Mouse (Mus musculus): ENCODE data around the gene Ddx52.

- TF ChIP-seq TAL1 (IDR thresholded peaks at IDR 0.05; ENCODE audit: low read length): no peak
- no peak for TF ChIP-seq GATA1 (IDR thresholded peaks at IDR 0.05; ENCODE audit: low read length)
Measured at GRCm38 (mm10) chr11:83994481-83994880, 52.6 kb downstream of the Ddx52 start.
